Mouse (Mus musculus): Measurements from ENCODE around the gene Setdb2. TPM values are rescaled to one million over a fixed set of nuclear protein-coding genes. Genes with fewer than 3 reads are reported as not detected.
"Not testable (repeated sequence)": the region's sequence is repeated elsewhere in the genome, so short reads cannot be mapped to it uniquely, and the experiment has no call there.

Setdb2 gene
- total RNA-seq (2021) = 10 to 100 TPM in 1 of 2 experiments, 1 to 10 TPM in 1; 8.6 to 12.1 TPM
- long read RNA-seq, experiment 1, partial matches to known transcripts = 0 of 6 reads
- long read RNA-seq, experiment 1, other reads (novel, unspliced or antisense) = 0 of 6 reads
- long read RNA-seq, experiment 2, partial matches to known transcripts = 0 of 3 reads
- long read RNA-seq, experiment 2, other reads (novel, unspliced or antisense) = 1 of 3 reads

DNA sequence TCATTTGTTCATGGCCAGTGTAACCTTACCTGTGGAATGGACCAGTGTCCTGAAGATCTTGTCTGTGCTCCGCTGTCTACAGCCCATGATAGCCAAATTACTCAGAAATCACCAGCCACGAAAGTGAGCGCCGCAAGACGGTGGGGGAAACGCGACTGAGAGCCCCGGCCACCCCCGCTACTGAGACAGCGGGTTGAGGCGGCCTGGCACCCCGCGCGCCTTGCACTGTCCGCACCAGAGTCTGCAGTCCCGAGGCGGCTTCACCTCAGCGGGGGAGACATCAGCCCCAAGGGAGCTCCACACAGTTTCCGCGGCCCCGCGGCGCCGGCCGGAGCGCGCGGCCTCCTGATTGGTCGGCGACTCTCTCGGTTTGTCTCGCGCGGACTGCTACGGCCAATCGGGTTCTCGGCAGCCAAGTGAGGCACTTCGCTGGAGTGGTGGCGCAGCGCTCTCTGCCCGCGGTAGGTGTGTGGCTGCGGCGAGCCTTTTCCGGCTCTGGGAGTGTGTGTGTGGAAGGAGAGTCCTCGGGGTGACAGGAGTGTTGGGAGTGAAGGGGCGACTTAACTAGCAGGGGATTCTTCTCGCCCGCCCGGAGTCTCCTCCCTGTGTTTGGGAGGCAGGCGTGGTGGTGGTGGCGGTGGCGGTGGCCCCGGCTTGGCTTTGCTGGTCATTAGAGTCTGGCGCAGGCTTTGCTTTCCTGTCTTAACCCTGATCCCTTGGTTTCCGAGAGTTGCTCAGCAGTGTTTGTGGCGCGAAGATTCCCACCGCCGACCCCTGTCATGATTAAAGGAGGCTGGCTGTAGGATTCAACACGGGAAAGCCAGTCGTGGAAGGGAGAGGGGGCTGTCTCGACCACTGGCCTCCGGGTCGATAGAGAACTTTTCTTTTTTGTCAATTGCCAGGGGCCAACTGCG is at the start of gene Setdb2, which contains the start of gene Cab39l:
TSS of gene Setdb2 (minus strand) at position 327 of the 914 bp plus-strand sequence.
TSS of gene Cab39l (plus strand) at position 415 of the 914 bp plus-strand sequence.
- peak; percentile 97 for DNase-seq

DNA sequence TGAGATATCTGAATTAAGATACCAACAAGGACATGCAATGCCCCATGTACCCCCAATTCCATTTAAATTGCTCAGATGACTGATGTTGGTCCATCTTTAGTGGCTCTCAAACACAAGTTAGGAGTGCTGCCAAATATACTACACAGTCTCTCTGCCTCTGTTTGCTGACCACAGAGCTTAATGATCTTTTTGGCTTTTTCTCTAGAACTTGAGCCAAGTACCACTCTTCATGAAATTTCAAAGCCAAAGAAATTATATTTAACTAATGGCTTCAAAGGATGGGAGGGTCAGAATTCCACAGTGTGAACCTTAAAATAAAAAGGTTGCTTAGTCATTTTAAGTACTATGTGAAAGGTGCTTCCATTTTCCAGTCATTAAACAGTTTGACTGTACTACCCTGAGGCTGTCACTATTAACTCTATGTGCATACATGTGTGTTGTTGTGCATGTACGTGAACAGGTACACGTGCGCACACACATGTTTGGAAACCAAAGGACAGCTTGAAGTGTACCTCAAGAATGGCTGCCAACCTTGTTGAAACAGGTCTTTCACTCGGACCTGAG is 44.6 kb upstream of the Setdb2 start:
- DNase-seq = no peak

GRCm38 (mm10) chr14:59478699-59479098 is 38.0 kb upstream of the Setdb2 start:
- peak; percentile 18 for DNase-seq

DNA sequence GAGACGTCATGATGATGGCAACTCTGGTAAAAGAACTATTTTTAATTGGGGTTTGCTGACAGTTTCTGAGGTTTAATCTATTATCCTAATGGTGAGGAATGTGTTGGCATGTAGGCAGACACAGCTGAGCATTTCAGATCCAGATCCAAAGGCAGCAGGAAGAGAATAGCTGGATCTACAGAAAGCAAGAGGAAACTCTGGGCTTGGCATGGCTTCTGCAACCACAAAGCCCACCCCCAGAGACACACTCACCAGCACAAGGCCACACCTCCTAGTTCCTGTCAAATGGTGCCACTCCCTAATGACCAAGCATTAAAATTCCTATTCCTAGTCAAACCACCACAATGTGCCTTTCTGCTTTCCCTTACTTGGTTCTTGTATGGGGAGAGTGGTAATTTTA is 30.1 kb upstream of the Setdb2 start:
- DNase-seq = no peak

GRCm38 (mm10) chr14:59467798-59468197 is 27.1 kb upstream of the Setdb2 start:
- peak; percentile 28 for DNase-seq

GRCm38 (mm10) chr14:59466503-59466902 is 25.8 kb upstream of the Setdb2 start:
- no peak for DNase-seq

- no peak for DNase-seq
Observed at GRCm38 (mm10) chr14:59447981-59448380, 7.3 kb upstream of the Setdb2 start.

DNA sequence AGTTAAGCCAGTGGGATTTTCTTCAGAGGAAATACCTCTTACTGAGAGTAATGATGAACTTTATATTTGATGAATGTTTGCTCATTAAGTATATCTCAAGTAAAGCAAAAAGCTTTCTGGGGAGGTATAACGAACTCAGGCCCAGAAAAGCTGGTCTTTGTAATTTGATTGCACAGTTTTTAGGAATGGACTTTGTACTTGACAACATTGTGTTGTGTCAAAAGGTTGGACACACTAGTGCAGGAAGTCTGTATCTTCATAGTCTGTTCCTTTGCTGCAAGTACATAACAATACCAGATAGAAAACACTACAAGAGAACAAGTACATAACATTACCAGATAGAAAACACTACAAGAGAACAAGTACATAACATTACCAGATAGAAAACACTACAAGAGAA is 4.7 kb upstream of the Setdb2 start:
- no peak for DNase-seq

DNA sequence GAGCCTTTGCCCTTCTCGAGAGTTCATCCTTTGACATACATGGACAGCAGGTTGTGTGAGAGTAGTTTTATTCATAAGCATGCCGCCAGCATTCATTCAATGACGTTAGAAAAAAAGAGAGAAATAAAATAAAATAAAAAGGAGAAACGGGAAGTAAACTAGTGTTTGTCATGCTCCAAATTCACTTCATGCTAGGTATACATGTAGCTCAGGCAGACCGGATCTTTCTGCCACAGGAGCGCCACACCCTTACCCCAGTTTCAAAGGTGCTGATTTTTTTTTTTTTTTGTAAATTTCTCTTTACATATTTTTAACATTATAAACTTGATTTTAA is 755 bp upstream of the Setdb2 start:
- no peak for DNase-seq

- no peak for DNase-seq
Observed at GRCm38 (mm10) chr14:59440039-59440438, 645 bp downstream of the Setdb2 start.

GRCm38 (mm10) chr14:59438505-59438904 is 2.2 kb downstream of the Setdb2 start:
- no peak for DNase-seq

DNA sequence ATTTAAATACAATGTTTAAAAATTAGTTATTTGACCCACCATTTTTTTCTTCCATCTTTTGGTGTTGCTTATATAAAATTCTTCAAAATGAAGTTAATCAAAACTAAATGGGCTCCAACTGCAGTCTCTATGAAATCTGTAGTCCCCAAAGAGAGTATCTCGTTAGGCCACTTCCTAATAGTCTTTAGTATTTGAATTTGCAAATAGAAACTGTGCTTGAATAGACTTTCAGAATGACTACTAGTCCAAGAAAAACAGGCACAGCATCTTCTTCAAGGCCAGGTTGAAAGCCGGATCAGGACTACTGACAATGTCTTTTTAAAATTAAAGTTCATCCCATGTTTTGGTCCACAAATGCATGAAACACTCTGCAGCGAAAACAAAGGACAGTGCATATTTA is 3.3 kb downstream of the Setdb2 start:
- no peak for DNase-seq

GRCm38 (mm10) chr14:59435206-59435605 is 5.5 kb downstream of the Setdb2 start:
- no peak for DNase-seq

GRCm38 (mm10) chr14:59433902-59434301 is 6.8 kb downstream of the Setdb2 start:
- DNase-seq = no peak

DNA sequence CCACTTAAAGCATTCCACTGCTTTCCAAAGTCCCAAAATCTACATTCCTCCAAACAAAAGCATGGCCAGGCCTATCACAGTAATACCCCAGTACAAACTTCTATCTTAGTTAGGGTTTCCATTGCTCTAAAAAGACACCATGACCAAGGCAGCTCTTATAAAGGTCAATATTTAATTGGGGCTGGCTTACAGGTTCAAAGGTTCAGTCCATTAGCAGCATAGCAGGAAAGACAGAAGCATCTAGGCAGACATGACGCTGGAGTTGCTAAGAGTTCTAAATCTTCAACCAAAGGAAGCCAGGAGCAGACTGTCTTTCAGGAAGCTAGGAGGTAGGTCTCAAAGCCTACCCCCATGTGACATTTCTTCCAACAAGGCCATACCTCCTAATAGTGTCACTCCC is 10.1 kb downstream of the Setdb2 start:
- no peak for DNase-seq

- no peak for DNase-seq
Observed at GRCm38 (mm10) chr14:59422912-59423663, 17.6 kb downstream of the Setdb2 start.

DNA sequence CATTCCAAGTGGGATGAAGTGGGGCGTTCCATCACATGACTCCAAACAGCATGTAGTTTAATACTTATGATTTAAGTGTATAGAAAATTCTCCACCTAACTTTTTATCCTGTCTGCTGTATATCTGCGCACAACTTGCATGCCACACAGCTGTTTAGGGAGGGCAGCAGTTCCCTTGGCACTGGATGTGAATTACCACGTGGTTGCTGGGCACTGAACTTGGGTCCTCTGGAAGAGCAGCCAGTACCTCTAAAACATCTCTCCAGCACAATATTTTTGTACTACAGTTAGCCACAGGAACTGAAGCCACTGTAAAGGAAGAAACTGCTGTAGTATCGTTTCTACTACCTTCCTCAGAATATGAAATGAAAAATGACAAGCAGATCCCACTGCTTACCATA is 22.5 kb downstream of the Setdb2 start:
- no peak for DNase-seq

- DNase-seq = not testable (repeated sequence)
Observed at GRCm38 (mm10) chr14:59414979-59415378, 25.7 kb downstream of the Setdb2 start.

GRCm38 (mm10) chr14:59396999-59397398 is 43.7 kb downstream of the Setdb2 start:
- DNase-seq = no peak

GRCm38 (mm10) chr14:59395281-59395680 is 45.4 kb downstream of the Setdb2 start, which contains the start of gene Phf11c:
TSS of gene Phf11c (minus strand) at chr14:59395381.
- no peak for DNase-seq

GRCm38 (mm10) chr14:59390181-59390580 is 50.5 kb downstream of the Setdb2 start:
- DNase-seq = peak; percentile 12

DNA sequence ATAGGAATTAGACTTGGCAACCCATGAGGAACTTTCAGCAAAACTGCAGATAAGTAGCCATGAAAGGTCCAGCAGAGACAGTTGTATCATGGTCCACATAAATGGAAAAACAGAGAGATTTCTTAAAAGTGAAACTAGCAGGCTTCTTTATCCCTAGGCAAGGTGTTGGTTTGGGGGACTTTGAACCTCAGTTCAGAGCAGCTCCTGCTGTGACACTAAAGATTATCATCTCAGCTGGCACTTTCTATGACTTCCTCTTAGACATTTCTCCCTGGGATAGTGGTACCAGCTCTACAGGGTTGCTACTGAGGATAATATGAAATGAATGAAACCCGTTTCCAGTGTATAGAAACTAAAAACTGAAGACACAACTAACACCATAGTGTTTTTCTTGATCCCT is 51.2 kb downstream of the Setdb2 start:
- DNase-seq = no peak
